Mouse (Mus musculus): ENCODE data around the gene Olfr1134.
"Not testable (repeated sequence)": the region's sequence is repeated elsewhere in the genome, so short reads cannot be mapped to it uniquely, and the experiment has no call there.

Olfr1134 gene

GRCm38 (mm10) chr2:87658360-87658759, at the start of gene Olfr1134:
Gene Olfr1134 (minus strand): TSS chr2:87658460.
- DNase-seq (ENCODE audit: low spot score): no peak

DNA sequence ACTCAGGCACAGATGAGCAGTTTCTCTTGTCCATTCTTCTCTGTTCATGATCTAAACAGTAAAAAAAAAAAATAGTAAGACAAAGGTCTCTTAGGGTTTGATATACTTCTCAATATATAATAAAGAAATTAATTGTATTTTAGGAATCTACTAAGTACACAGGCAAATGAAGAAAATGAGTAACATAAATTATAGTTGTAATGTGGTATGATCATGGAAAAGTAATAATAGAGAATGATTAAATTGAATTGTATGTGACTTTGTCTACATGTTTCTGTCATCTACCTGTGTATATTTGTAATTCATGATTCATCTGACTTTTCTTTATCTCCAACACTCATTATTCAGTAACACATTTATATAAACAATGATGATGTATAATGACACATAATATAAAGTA, 35.6 kb upstream of the Olfr1134 start, which contains the start of gene Olfr1136:
Olfr1136 (minus strand) TSS at position 101 of the 400 bp plus-strand sequence.
- no peak for DNase-seq (ENCODE audit: low spot score)

- DNase-seq (ENCODE audit: low spot score): no peak
Measured at GRCm38 (mm10) chr2:87673564-87673963, 15.3 kb upstream of the Olfr1134 start, which contains the start of gene Olfr1135. Gene Olfr1135 (minus strand): TSS chr2:87673664.

DNA sequence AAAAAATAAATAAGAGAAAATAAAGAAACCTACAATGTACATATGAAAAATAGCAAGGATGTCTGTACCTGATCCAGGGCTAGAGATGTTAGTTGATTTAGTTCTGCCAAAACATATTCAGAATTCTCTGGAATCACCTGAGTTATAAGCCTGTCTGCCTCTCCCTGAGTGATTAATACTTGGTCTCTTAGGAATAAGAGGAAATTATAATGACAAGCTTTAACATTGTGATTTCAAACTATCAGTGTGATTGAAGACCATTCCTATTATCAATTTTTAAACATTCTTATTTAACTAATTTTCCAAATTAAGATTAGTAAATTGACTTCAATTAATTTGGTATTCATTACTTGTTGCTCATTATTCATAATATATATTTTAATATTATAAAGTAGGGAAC, 11.0 kb downstream of the Olfr1134 start, which contains the start of gene Olfr1133:
Olfr1133 (minus strand) TSS at position 101 of the 400 bp plus-strand sequence.
- no peak for DNase-seq (ENCODE audit: low spot score)

- DNase-seq (ENCODE audit: low spot score): no peak
Measured at GRCm38 (mm10) chr2:87642441-87642840, 15.8 kb downstream of the Olfr1134 start.

DNA sequence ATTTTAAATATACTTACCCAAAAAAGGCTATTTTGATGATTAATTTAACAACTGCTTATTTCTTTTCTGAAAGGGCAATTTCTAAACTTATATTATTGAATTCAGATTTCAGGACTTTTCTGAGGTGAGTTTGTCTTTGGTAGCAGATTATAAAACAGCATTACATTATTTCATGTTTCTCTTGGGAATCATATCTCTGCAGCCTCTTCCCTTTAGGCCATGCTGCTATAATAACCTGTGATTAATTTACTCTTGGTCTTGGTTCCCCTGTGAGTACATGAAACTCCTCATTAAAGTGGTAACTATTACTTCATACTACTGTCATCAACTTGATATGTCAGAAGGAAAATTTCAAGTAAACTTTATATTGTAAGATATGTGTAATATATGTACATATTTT, 20.8 kb downstream of the Olfr1134 start, which contains the start of gene Olfr1132:
Olfr1132 (minus strand) TSS at position 101 of the 400 bp plus-strand sequence.
- no peak for DNase-seq (ENCODE audit: low spot score)

DNA sequence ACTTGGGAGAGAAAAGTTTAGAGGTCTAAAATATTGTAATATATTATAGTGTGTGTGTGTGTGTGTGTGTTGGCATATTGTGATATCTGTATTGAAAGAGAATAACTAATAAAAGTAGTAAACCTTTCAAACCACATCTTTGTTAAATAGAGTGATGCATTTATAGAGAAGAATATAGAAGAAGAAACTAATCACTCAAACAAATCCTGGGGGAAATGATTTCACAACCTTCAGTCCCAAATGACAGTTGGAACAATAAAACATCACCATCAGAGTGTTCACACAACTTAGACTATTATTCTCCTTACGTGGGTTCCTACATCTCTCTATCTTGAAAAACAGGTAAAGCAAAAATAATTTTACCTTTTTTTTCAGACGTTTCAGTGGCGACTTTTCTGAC, 31.5 kb downstream of the Olfr1134 start, which contains the start of gene Olfr1131:
Olfr1131 (plus strand) TSS at position 301 of the 400 bp plus-strand sequence.
- DNase-seq (ENCODE audit: low spot score): no peak

DNA sequence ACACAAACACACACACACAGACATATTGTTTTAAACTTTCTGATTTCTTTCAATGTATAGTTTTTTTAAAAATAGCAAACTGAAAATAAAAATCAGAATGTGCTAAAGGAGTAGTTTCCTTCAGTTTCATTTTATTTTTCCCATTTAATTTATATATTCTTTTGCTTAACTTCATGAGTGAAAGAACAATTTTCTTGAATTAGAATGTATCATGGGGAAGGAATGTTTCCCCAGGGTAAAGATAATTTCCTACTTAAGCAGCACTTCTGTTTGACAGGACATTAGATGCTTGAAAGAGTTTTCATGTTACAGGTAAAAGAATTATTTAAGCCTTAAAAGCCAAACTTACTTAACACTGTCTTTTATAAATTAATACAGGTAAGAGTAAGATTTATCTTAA, 52.3 kb downstream of the Olfr1134 start, which contains the start of gene Olfr1130:
Olfr1130 (plus strand) TSS at position 301 of the 400 bp plus-strand sequence.
- DNase-seq (ENCODE audit: low spot score): not testable (repeated sequence)
